Mouse (Mus musculus) midbrain, embryonic 10.5 days (tissue): ENCODE measurements around the gene Rasd2. TPM values are rescaled to one million over a fixed set of nuclear protein-coding genes. Genes with fewer than 3 reads are reported as not detected.

Experiments
- DNase-seq: peaks from one replicate; pipeline ENCODE4 v3.0.0-alpha.2; 2017; ENCODE audit warnings: low spot score
- H3K27ac ChIP-seq: fragments of 300-500 bp; sonication (generic); replicated peaks from 2 replicates; pipeline ENCODE4 v1.5.1; 2016; ENCODE audit warnings: mild to moderate bottlenecking
- H3K27me3 ChIP-seq: fragments of 300-500 bp; sonication (generic); 2 replicates; pipeline ENCODE4 v1.6.1; 2016; ENCODE audit warnings: low read depth, mild to moderate bottlenecking; ENCODE audit not compliant: poor library complexity, severe bottlenecking
- H3K36me3 ChIP-seq: fragments of 300-500 bp; sonication (generic); 2 replicates; pipeline ENCODE4 v1.6.1; 2016; ENCODE audit warnings: mild to moderate bottlenecking, moderate library complexity
- H3K4me1 ChIP-seq: fragments of 300-500 bp; sonication (generic); 2 replicates; pipeline ENCODE4 v1.6.1; 2016
- H3K4me3 ChIP-seq: fragments of 300-500 bp; sonication (generic); 2 replicates; pipeline ENCODE4 v1.5.1; 2016; ENCODE audit warnings: mild to moderate bottlenecking, moderate library complexity
- H3K9me3 ChIP-seq: fragments of 300-500 bp; sonication (generic); replicated peaks from 2 replicates; pipeline ENCODE4 v1.6.1; 2016; ENCODE audit warnings: mild to moderate bottlenecking
- WGBS: fragments of 180-500 bp; shearing (Covaris S2); methylation state at CpG from one replicate; pipeline ENCODE4 v1.1.7; 2016; 5-methylcytosine and 5-hydroxymethylcytosine counted together
- polyA plus RNA-seq: library from polyadenylated mRNA; unstranded; fragments of >200 nt; fragmentation: Nextera tagmentation; extraction: Ambion mirVana; gene quantifications from 2 replicates; pipeline ENCODE4 v1.2.1, GENCODE M21; 2016

Gene Rasd2
- 0.09 and 0.32 TPM in 2 replicates for polyA plus RNA-seq

DNA sequence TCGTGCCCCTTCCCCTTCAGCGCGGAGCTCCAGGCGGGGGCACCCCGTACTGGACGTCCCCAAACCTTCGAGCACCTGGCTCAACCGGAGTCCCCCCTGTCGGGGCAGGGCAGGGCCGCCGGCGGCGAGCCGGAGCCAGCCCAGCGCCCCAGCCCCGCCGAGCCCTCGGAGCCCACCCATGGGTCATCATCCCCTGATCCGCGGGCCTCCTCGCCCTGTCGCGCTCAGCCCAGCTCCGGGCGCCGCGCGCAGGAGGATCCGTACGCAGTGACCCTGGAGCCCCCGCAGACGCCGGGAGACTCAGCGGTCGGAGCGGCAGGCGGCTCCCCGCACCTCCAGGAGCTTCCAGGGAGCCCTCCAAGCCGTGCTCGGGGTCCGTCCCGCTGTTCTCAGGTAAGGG is at the start of gene Rasd2:
TSS of gene Rasd2 (plus strand) at position 259 of the 400 bp plus-strand sequence.
- DNase-seq = peak; percentile 30
- Histone ChIP-seq H3K27me3 (peaks cover 85% of the 10 kb centered on the region), H3K4me3 (peak within 1 kb of the TSS; percentile 64), H3K27ac (peak within 1 kb of the TSS; percentile 46; the same call in 1 of the 2 replicates), H3K36me3 (no peaks in the 10 kb centered on the region), H3K9me3 (no peaks in the 10 kb centered on the region), H3K4me1 (peaks cover 16% of the 10 kb centered on the region)
- 2% methylated on average over 42 of the region's 42 CpGs for WGBS

GRCm38 (mm10) chr8:75169363-75169762 is 44.4 kb upstream of the Rasd2 start:
- no peak for DNase-seq
- H3K27ac ChIP-seq = no peak overlapping the region
- H3K4me3 ChIP-seq = no peak overlapping the region
- H3K27me3 ChIP-seq = no peaks in the 10 kb centered on the region
- no peaks in the 10 kb centered on the region for H3K4me1 ChIP-seq
- H3K9me3 ChIP-seq = no peaks in the 10 kb centered on the region
- WGBS = 87% methylated on average over 5 of the region's 5 CpGs
- no peaks in the 10 kb centered on the region for H3K36me3 ChIP-seq

DNA sequence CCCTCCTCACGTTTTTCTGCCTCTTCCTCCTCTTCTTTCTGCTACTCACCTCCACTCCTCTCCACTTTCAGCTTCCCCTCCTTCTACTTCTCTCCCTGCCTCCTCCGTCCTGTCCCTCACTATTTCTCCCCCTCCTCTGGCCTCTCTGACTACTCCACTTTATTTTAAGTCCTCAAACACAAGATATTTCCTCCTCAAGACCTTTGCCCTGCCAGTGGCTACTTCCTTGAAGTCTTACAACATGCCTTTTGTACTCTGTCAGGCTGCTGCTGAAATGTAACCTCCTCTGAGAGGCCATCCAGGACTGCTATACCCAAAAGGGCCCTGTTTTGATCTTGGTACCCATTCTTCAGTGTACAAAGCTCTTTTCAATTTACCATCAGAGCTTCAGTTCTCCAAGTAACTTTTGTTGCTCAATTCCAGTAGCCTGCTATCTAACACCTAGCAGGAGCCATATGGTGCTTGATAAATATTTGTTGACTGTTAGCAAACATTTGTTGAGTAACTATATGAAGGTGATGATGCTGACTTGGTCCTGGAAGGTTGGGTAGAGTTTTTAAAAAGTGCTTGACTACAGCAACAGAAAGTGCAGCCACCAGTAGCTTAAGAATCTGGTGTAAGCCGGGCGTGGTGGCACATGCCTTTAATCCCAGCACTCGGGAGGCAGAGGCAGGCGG is 41.6 kb upstream of the Rasd2 start:
- Histone ChIP-seq H3K9me3 (no peaks in the 10 kb centered on the region), H3K4me1 (no peaks in the 10 kb centered on the region), H3K27ac (no peak overlapping the region), H3K4me3 (no peak overlapping the region), H3K27me3 (no peaks in the 10 kb centered on the region), H3K36me3 (no peaks in the 10 kb centered on the region)
- DNase-seq = no peak
- WGBS = 82% methylated on average over 6 of the region's 6 CpGs

DNA sequence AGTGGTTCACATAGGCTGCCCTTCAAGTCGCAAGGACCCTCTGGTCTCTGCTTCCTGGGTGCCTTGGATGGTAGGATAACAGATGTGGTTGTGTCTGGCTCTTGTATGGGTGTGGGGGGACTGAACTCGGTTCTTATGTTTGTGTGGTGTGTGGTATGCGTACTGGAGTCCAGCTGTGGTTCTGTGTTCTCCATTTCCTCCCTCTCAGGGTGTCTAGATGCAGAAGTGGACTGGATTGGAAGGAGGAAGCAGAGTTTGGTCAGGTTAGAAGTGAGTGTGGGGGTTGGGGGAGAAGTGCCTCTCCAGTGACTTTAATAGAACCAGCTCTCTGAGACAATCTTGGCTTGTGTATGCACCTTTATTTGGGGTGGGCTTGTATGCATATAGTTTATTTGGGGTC is 20.7 kb upstream of the Rasd2 start:
- H3K9me3 ChIP-seq = no peaks in the 10 kb centered on the region
- H3K36me3 ChIP-seq = no peaks in the 10 kb centered on the region

DNA sequence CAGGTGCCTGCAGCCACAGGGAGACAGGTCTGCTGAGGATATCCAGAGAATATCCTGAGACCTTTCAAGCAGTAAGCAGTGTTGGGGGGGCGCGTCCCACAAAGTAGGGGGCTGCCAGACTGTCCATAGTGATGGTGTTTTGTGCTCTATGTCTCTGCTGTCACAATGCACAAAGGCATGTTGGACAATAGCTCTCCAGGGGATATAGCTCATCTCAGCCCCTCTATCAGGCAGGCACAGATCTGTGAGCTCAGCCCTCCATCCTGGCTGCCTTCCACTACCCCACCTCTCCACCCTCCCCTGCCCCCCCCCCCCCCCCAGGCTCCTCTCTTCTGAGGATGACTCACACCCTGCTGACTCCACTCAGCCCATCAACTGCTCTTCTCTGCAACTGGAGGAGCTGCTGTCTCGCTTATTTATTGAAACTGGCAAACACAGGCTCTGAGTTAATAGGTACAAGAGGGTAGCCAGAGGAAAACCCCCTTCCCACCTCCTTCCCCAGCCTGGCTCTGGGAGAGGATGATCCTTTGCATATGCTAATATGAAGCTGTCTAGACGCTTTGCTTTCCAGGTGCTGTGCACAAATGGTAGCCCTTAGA is 19.2 kb upstream of the Rasd2 start:
- 53% methylated on average over 4 of the region's 4 CpGs for WGBS
- no peak overlapping the region for H3K27ac ChIP-seq
- no peaks in the 10 kb centered on the region for H3K27me3 ChIP-seq
- H3K4me3 ChIP-seq = no peak overlapping the region
- H3K36me3 ChIP-seq = no peaks in the 10 kb centered on the region
- DNase-seq = no peak
- peaks cover 8% of the 10 kb centered on the region for H3K4me1 ChIP-seq
- H3K9me3 ChIP-seq = no peaks in the 10 kb centered on the region

More for the DNA sequence above, 20.7 kb upstream of the Rasd2 start:
- no peak for DNase-seq
- Histone ChIP-seq H3K4me1 (no peaks in the 10 kb centered on the region), H3K27ac (no peak overlapping the region), H3K27me3 (no peaks in the 10 kb centered on the region), H3K4me3 (no peak overlapping the region)
- 82% methylated on average over 3 of the region's 3 CpGs for WGBS

DNA sequence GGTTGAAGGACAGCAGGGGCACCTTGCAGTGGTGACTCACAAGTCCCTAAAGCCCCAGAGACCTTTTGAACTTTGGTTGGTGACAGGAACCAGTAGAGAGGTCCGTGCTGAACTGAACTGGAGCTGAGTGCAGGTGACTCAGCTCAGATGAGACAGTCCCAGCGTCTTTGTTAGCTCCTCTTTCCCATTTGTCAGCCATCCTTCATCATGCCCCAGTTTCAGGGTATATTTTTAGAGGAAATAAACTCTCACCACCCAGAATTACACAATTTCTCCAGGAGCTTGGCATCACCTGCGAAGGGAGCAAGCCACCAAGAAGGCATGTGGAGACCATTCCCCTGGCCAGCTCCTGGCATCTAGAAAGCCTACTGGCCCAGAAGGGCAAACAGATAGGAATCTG is 16.6 kb upstream of the Rasd2 start:
- 86% methylated on average over 3 of the region's 3 CpGs for WGBS
- H3K27me3 ChIP-seq = no peaks in the 10 kb centered on the region
- peaks cover 8% of the 10 kb centered on the region for H3K4me1 ChIP-seq
- no peak overlapping the region for H3K27ac ChIP-seq
- no peaks in the 10 kb centered on the region for H3K36me3 ChIP-seq
- no peaks in the 10 kb centered on the region for H3K9me3 ChIP-seq
- no peak overlapping the region for H3K4me3 ChIP-seq
- DNase-seq = no peak

GRCm38 (mm10) chr8:75197862-75198261 is 15.9 kb upstream of the Rasd2 start:
- Histone ChIP-seq H3K27ac (no peak overlapping the region), H3K36me3 (no peaks in the 10 kb centered on the region), H3K27me3 (no peaks in the 10 kb centered on the region), H3K4me3 (no peak overlapping the region), H3K9me3 (no peaks in the 10 kb centered on the region), H3K4me1 (peaks cover 8% of the 10 kb centered on the region)
- WGBS = 78% methylated on average over 4 of the region's 4 CpGs
- DNase-seq = no peak

- Histone ChIP-seq H3K27me3 (no peaks in the 10 kb centered on the region), H3K4me3 (no peak overlapping the region), H3K9me3 (no peaks in the 10 kb centered on the region), H3K36me3 (no peaks in the 10 kb centered on the region), H3K27ac (no peak overlapping the region), H3K4me1 (peaks cover 8% of the 10 kb centered on the region)
- DNase-seq = no peak
These were observed 15.4 kb upstream of the Rasd2 start for GRCm38 (mm10) chr8:75198300-75198699.

DNA sequence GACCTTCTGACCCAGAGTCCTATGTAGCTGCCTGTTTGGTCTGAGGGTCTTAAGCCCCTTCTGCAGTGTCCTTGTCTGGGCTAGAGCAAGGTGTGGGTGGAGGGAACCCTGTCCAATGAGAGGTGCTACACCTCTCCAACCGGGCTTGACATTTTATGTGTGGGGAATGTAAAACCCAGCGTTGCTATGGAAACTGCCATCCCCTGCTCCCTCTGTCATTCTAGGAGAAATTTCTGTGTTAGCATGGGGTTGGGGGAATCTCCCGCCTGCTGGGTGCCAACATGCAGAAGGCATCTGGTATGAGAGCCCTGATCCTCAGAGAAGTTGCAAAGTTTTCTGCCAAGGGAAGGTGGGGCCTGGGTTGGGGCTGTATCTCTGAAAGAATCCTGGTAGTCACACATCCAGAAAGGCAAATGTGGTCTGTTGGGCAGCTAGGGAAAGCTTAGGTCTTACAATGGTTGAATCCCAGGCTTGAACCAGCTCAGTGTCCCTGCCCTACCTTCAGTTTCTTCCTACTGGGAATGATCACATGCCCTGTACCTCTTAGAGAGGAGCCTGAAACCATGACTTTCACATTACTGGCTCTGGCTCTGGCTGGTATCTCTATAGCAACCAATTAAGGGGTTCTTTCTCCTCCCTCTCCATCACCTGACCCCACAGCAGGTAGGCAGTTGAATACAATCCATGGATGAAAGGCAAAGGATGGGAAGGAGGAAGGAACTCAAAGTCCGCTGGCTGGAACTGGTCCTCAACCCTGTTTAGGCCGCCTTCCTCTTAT is 14.6 kb upstream of the Rasd2 start:
- H3K4me1 ChIP-seq = peaks cover 8% of the 10 kb centered on the region
- DNase-seq = no peak
- 71% methylated on average over 5 of the region's 5 CpGs for WGBS
- H3K27me3 ChIP-seq = no peaks in the 10 kb centered on the region
- H3K4me3 ChIP-seq = no peak overlapping the region
- H3K36me3 ChIP-seq = no peaks in the 10 kb centered on the region
- H3K9me3 ChIP-seq = no peaks in the 10 kb centered on the region
- no peak overlapping the region for H3K27ac ChIP-seq

GRCm38 (mm10) chr8:75199914-75200313 is 13.8 kb upstream of the Rasd2 start:
- H3K4me3 ChIP-seq = no peak overlapping the region
- DNase-seq = no peak
- WGBS = 70% methylated on average over 1 of the region's 1 CpGs
- peaks cover 8% of the 10 kb centered on the region for H3K4me1 ChIP-seq
- H3K36me3 ChIP-seq = no peaks in the 10 kb centered on the region
- no peaks in the 10 kb centered on the region for H3K27me3 ChIP-seq
- no peak overlapping the region for H3K27ac ChIP-seq
- H3K9me3 ChIP-seq = no peaks in the 10 kb centered on the region

DNA sequence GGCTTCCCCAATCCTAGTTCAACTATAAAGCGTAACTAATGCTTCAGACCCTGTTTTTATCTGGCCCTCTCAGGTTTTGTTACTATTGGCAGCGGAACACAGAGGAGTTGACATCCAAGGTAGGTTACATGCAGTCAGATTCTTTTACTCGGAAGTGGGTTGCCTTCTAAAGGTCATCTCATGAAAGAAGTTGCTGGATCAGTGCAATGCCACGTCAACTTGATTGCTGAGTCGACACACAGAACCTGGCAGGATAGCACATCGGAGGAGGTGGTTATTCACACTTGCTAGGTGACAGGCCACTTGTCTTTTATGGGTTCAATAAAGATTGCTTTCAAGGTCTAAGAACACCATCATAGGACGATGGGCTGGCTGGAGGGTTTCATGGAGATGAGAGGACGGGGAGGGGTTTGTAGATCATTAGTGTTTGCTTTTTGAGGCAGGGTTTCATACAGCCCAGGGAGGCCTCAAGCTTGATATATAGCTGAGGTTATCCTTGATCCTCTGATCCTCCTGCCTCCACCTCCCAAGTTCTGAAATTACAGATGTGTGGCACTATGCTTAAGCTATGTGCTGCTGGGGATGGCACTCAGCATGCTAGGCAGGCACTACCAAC is 11.6 kb upstream of the Rasd2 start:
- DNase-seq = no peak
- no peaks in the 10 kb centered on the region for H3K27me3 ChIP-seq
- WGBS = 87% methylated on average over 8 of the region's 8 CpGs
- H3K27ac ChIP-seq = no peak overlapping the region
- H3K36me3 ChIP-seq = no peaks in the 10 kb centered on the region
- no peak overlapping the region for H3K4me3 ChIP-seq
- H3K4me1 ChIP-seq = peaks cover 8% of the 10 kb centered on the region
- H3K9me3 ChIP-seq = no peaks in the 10 kb centered on the region

DNA sequence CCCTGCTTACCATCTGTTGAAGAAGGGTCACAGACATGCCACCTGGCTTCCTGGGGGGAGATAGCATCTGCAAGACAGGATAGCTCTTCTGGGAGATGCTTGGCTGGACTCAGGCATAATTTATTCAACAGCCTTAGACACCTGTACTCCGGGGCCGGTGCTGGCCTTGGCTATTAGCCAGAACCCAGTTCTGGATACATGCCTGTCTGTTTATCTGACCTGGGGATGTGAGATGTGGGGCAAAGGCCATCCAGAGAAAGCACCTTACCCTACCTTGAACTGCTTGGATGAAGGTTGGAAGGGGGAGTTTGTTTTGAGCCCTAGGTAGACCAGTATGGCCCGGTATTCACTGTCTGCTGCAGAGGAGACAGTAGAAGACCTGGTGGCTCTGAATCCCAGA is 10.8 kb upstream of the Rasd2 start:
- peaks cover 8% of the 10 kb centered on the region for H3K4me1 ChIP-seq
- H3K27me3 ChIP-seq = no peaks in the 10 kb centered on the region
- H3K36me3 ChIP-seq = no peaks in the 10 kb centered on the region
- no peak for DNase-seq
- no peak overlapping the region for H3K4me3 ChIP-seq
- WGBS = 99% methylated on average over 3 of the region's 3 CpGs
- no peaks in the 10 kb centered on the region for H3K9me3 ChIP-seq
- H3K27ac ChIP-seq = no peak overlapping the region

DNA sequence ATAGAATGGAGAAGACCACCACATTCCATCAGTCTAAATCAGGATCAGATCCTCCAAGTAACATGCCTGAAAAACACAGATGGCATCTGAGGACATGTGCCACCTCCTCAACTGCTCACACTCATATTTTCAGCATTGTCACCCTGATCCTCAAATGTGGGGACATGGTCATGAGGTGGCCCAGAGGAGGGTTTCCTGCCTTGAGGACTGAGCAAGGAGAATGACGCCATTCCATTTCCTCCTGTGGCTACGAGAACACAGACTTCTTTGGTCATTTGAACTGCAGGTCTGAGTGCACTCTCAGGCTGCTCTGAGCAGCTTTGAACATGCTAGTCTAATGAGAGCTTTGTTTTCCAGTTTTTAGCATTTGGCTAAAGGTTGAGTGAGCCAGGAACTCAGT is 10.3 kb upstream of the Rasd2 start:
- no peaks in the 10 kb centered on the region for H3K36me3 ChIP-seq
- no peak for DNase-seq
- 81% methylated on average over 2 of the region's 2 CpGs for WGBS
- H3K4me1 ChIP-seq = peaks cover 8% of the 10 kb centered on the region
- H3K27ac ChIP-seq = no peak overlapping the region
- no peaks in the 10 kb centered on the region for H3K27me3 ChIP-seq
- H3K9me3 ChIP-seq = no peaks in the 10 kb centered on the region
- H3K4me3 ChIP-seq = no peak overlapping the region
